Mouse (Mus musculus) heart, postnatal 25 days (tissue): Measurements from ENCODE around the gene Lrguk. TPM values are rescaled to one million over a fixed set of nuclear protein-coding genes. Genes with fewer than 3 reads are reported as not detected.

Source experiments
- DNase-seq: peaks from one replicate; pipeline ENCODE4 v3.0.0; 2022; ENCODE audit warnings: low spot score
- intact Hi-C: fragments of 180-260 bp; cut with DNase I; formaldehyde crosslinking; loops from one replicate; pipeline ENCODE4 v1.15.1; 2025
- total RNA-seq, 2 experiments: library from RNA; stranded (reverse); gene quantifications; 2 replicates each; pipeline ENCODE4 v1.2.3; 2021

The Lrguk gene
- total RNA-seq, 2 experiments from 2014 or later: 0.13 TPM; not detected in 1

DNA sequence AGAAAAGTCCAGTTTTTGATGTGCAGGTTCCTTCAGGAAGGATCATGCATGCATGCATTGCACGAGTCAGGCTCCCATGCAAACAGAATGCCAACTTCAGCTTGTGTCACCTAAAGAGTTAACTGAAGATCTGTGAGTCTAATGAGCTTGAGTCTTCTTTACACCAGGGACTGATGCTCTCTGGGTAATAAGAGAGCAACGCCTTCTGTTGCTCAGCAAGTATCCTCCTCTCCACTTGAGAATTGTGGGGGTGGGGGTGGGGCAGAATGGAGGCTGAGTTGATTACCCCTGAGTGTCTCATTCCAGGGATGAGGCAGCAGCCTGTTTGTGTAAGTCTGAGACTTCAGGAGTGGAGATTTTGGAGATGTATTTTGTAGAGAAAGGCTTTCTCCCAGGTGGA lies 20.2 kb downstream of the Lrguk start:
- intact Hi-C loops: no loop called here

DNA sequence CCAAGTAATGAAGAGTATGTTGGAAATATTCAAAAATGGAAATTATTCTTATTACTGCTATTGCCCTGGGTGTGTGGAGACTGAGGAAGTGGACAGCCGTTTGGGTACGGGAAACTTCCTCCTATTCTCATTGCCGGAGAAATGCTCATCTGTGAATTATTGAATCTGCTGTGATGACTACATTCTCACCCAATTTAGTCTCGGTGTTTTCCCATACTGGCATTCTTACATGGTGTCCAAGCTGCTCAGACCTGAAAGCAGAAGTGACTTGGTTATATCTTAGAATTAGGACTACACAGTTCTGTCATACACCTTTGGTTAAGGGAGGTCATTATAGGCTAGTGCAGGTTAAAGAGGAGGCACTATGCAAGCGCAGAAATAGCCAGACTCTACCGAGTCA lies 30.5 kb downstream of the Lrguk start:
- intact Hi-C loops: no loop called here
- DNase-seq: no peak

More for the DNA sequence above, 20.2 kb downstream of the Lrguk start:
- DNase-seq: no peak

DNA sequence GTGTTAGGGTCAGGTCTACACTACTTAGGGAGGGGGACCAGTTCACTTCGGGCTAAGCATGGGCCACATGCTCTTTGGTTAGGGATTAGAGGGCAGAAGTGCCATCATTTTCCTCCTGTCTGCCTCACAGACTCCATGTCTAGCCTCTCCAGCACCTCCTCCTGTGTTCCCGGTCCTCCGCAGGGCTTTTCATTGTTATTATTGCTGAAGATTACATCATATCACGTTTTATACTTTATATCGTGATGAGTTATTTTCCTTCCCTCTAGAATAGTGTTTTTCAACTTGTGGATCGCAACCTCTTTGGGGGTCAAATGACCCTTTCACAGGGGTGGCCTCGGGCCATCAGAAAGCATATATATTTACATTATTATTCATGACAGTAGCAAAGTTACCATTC lies 37.5 kb downstream of the Lrguk start:
- no peak for DNase-seq
- intact Hi-C loops: no loop called here

DNA sequence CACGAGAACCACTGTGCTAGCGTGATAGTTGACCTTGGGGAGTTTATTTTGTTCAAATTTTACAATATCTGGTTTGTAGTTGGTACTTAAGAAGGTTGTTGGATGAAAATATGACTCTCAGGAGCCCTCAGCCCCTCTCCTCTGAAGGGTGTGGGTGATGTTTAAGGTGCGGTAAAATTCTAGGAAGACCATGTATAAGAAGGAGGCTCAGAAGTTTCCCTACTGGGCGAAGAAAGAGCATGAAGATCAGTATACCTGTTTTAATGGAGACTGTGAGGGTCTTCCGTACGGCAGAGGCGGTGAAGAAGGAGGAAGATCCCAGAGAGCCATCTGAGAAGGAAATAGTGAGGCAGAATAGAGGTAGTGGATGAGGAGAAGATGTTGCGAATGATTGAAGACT lies 38.0 kb downstream of the Lrguk start:
- intact Hi-C loops: no loop called here
- no peak for DNase-seq

DNA sequence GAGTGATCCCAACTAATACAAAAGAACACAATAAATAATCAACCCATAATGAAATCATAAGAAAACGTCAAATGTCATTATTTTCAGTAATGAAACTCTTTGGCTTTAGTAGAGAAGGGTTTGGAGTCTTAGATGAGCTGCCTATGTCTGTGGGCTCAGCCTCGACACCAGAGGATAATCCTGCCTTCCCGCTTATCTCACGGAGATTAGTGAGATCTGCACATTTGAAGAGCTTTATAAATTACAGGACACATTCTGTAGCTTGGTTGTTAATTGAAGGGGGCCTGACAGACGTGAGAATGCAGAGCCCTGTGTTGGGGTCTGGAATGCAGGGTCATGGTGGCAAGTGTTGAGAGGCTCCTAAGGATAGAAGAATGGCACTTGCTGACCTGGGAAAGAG lies 42.7 kb downstream of the Lrguk start:
- no peak for DNase-seq
- intact Hi-C loops: no loop called here

DNA sequence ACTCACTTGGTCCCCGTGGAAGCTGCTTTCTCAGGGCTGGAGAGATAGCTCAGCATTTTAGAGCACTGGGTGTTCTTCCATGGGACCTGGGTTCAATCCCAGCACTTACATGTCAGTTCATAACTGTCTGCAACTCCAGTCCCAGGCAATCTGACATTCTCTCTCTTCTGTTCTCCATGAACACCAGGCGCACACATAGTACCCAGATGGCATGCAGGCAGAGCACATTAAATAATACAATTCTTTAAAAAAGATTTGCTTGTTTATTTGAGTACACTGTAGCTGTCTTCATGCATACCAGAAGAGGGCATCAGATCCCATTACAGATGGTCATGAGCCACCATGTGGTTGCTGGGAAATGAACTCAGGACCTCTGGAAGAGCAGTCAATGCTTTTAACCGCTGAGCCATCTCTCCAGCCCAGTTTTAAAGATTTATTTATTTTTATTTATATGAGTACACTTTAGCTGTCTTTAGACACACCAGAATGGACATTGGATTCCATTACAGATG lies 44.7 kb downstream of the Lrguk start:
- no peak for DNase-seq
- intact Hi-C loops: no loop called here

GRCm38 (mm10) chr6:34075520-34075919 lies 46.3 kb downstream of the Lrguk start:
- intact Hi-C loops: no loop called here
- no peak for DNase-seq

DNA sequence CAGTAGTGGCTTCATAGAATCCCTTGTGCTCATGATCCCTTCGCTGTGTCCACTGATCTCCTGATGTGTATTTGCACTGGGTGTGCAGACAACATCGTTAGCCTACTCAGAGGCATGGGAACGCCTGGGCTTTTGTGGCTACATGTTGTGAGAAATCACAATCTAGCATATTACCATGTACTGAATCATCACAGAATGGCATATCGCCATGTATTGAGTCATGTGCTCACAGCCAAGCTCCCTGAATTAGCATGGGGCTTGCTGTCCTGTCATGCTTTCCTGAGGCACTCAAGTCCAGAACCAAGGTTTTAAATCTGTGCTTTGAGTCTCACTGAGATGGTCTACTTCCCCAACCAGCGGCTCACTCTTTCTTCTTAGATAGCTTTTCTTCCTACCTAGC lies 54.2 kb downstream of the Lrguk start:
- DNase-seq: no peak
- intact Hi-C loops: no loop called here

DNA sequence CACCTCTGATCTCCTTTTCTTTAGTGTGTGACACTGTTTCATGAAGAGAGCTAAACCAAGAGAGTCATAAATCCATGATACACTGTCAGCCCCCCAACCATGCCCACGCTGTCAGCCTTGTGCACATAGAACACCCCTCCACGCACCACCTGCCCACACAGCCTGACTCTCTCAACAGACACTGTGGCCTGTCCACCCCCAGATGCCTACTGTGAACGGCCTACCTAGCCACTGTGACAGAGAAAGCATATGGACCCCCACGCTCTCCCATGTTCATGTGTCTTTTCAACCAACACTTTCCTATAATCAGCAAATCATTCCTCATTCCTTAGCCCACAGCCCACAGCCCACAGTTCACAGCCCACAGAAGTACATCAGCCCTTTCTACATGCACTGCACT lies 58.5 kb downstream of the Lrguk start:
- DNase-seq: no peak
- intact Hi-C loops: no loop called here

- intact Hi-C loops: no loop called here
- DNase-seq: no peak
Observed at GRCm38 (mm10) chr6:34088986-34089385, 59.7 kb downstream of the Lrguk start.

DNA sequence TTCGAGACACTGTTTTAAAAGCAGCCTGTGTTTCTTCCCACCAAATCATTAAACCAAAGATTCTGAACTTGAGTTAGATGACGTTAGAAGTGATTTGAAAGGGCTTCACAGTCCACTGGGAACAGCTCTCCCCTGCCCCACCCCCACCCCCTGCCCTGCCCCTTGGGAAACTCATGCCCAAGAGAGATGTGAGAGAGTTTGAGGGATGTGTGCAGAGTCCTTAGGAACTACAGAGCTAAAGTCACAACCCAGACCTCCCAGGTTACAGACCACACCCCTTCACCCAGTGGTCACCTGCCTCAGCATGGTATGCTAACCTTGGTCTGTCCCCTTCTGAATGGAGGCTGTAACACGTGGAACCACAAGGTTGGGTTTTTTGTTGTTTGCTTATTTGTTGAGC lies 62.3 kb downstream of the Lrguk start:
- intact Hi-C loops: no loop called here

GRCm38 (mm10) chr6:34096274-34096673 lies 67.0 kb downstream of the Lrguk start:
- no peak for DNase-seq
- intact Hi-C loops: no loop called here

More for the DNA sequence above, 62.3 kb downstream of the Lrguk start:
- no peak for DNase-seq

DNA sequence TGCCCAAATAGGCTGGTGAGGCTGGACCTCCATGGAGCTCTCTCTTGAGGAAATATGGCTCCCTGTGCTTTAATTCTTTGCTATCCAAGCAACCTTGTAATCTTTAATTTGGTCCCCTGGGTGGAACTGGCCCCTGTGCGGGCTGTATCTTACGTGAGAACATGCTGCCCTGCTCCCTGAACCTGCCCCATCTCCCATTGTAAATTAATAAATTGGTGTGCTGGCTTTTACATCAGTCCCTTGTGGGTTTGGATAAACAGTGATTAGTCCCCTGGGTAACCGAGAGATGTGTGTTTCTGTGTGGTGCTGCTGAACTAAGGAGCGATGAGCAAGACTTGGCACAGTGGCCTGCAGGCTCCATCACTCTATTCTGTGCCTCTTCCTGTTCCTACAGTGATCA lies 67.7 kb downstream of the Lrguk start:
- intact Hi-C loops: no loop called here
- DNase-seq: no peak

DNA sequence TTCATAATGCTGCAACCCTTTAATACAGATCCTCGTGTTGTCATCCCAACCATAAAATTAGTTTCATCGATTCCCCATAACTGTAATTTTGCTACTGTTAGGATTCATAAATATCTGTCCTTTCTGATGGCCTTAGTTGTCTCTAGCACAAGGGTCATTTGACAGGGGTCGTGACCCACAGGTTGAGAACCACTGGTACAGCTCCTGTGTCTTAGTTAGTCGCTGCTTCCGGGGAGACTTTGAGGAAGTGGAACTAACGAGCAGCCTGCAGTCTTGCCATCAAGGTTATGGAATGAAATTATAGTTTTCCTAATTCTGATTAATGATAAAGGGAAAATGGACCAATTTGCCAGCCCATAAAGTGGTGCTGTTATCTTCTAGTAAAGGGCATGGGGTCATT lies 70.5 kb downstream of the Lrguk start:
- no peak for DNase-seq
- intact Hi-C loops: no loop called here

- intact Hi-C loops: no loop called here
- DNase-seq: no peak
Observed at GRCm38 (mm10) chr6:34101531-34102396, 72.5 kb downstream of the Lrguk start.

GRCm38 (mm10) chr6:34103251-34103920 lies 74.1 kb downstream of the Lrguk start:
- intact Hi-C loops: no loop called here

DNA sequence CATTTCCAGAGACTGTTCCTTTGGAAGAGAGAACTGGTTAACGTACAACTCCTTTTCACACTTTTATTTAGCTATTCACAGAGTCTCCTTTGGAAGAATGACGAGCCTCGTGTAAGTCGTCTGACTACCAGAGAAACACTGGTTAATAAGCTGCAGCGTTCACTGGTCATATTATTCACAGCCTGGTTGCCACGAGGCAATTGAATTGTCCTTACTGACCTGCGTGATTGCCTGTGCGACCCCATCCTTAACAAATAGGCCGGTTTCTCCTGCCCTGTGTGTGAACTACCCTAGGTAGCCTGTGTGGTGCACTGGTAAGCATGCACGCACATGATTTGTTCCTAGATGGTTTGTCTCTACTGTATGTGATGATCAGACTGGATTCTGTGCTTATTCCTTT lies 81.3 kb downstream of the Lrguk start:
- intact Hi-C loops: no loop called here

More at GRCm38 (mm10) chr6:34103251-34103920, 74.1 kb downstream of the Lrguk start:
- no peak for DNase-seq

DNA sequence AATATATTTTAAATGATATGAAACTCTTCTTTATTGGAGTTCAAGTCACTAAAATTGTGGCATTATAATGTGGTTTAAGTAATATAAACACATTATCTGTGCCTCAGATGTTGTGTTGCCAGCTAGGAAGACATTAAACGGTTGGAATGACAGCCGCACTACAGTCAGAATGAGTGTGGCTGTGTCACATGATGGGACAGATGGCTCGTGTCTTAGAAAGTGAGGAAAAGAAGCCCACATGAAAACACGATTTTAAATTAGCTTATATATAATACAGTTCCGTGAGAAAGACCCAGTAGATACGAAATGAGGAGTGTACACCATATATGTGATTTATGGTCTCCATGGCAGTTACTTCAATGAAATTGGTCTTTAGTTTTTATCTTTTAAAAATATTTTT lies 82.2 kb downstream of the Lrguk start:
- no peak for DNase-seq
- intact Hi-C loops: no loop called here

More for the DNA sequence above, 81.3 kb downstream of the Lrguk start:
- no peak for DNase-seq

GRCm38 (mm10) chr6:34116838-34117478 lies 87.7 kb downstream of the Lrguk start:
- intact Hi-C loops: no loop called here
- no peak for DNase-seq

GRCm38 (mm10) chr6:34124401-34124800 lies 95.2 kb downstream of the Lrguk start:
- no peak for DNase-seq
- intact Hi-C loops: no loop called here

- intact Hi-C loops: no loop called here
- no peak for DNase-seq
Observed at GRCm38 (mm10) chr6:34129261-34129660, 100.0 kb downstream of the Lrguk start.
